Mouse (Mus musculus): ENCODE results near the gene Hyal3. TPM values are rescaled to one million over a fixed set of nuclear protein-coding genes. Genes with fewer than 3 reads are reported as not detected.

The Hyal3 gene
- 1 to 10 TPM; 1.5 to 2.1 TPM for total RNA-seq (2021)

GRCm38 (mm10) chr9:107580501-107581317, at the start of gene Hyal3:
Hyal3 (plus strand) TSS chr9:107580818.
- peak; percentile 87 for DNase-seq
- intact Hi-C loops (cut with DNase I) = no loop called here

GRCm38 (mm10) chr9:107533791-107534407, 46.7 kb upstream of the Hyal3 start, which contains the start of gene Tmem115:
Tmem115 (plus strand) TSS chr9:107533945.
- intact Hi-C loops (cut with DNase I) = no loop called here
- peak; percentile 94 for DNase-seq

- DNase-seq = no peak
- intact Hi-C loops (cut with DNase I) = no loop called here
These were observed 46.0 kb upstream of the Hyal3 start for GRCm38 (mm10) chr9:107534408-107535202.

DNA sequence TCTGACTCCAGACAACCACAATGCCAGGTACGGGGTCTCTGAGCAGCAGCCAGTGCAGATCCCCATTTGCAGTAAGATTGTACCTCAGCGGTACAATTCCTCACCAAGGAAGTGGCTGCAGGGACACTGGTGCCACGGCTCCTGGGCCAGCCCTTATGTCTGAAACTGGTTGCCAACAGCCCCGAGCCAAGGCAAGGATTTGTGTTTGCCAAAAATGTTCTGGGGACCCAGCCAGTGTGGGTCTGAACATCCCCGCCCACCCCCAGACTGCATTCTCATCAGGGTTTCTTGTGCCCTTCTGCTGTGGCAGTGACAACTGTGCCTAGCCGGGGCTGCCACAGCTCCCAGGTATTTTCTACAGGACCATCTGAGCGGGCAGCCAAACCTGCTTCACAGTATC, 42.4 kb upstream of the Hyal3 start:
- peak; percentile 59 for DNase-seq
- intact Hi-C loops (cut with DNase I) = no loop called here

DNA sequence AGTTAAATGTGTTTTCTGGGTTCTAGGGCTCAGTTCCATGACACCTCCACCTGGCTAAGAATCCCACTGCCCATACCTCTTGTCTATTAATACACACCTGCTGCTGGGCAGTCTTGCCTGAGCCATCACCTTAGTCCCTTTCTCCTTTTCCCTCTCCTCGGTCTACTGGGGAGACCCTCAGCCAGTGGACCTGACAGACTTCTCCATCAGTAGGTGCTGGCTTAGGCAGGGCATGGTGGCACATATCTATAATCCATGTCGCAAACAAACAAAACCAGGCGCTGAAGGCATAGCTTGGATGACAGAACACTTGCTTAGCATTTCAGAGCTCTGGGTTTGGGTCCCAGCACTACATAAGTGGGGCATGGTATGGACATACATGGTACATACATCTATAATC, 41.9 kb upstream of the Hyal3 start:
- no peak for DNase-seq
- intact Hi-C loops (cut with DNase I) = no loop called here

DNA sequence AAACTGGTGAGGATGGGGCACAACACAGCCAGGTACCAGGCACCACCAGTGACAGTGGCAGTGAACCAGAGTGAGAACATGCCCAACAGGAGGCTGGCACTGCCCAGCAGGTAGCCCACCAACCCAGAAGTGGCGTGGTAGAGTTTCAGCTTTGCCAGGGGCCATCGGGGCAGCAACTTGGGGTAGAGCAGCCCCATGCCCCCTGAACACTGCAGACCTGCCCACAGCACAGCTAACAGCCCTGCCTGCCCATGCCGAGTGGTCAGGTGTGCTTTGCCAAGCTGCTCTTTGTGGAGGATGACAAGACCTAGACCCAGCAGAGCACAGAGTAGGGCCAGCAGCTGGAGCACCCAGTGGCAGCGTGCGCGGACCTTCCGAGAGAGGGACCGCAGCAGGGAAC, 40.7 kb upstream of the Hyal3 start:
- intact Hi-C loops (cut with DNase I) = no loop called here

DNA sequence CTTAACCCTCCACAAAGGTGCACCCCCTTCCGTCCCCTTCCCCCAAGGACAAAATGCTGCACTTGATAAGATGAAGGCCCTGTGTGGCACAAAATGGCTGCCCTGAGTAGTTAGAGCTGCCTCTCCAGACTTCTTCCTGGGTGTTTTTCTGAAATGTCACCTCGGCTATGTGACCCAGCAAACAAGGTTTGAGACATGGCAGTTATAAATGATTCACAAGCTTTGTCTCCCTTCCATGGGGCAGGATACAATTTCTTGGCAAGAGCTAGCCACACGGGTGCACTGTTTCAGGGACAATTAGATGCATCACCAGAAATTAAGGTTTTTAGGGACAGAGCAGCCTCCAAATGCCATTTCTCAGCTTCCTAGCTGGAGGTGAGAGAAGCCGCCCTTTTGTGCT, 40.2 kb upstream of the Hyal3 start:
- no peak for DNase-seq
- intact Hi-C loops (cut with DNase I) = no loop called here

More for the DNA sequence above, 40.7 kb upstream of the Hyal3 start:
- DNase-seq = no peak

- intact Hi-C loops (cut with DNase I) = no loop called here
These were observed 39.6 kb upstream of the Hyal3 start for GRCm38 (mm10) chr9:107541005-107541404.

GRCm38 (mm10) chr9:107541474-107542351, 38.9 kb upstream of the Hyal3 start, which contains the start of the genes Cyb561d2 and Nprl2:
Cyb561d2 (minus strand) TSS chr9:107542193.
Nprl2 (plus strand) TSS chr9:107542226.
- intact Hi-C loops (cut with DNase I) = no loop called here
- DNase-seq = peak; percentile 96

More at GRCm38 (mm10) chr9:107541005-107541404, 39.6 kb upstream of the Hyal3 start:
- no peak for DNase-seq

DNA sequence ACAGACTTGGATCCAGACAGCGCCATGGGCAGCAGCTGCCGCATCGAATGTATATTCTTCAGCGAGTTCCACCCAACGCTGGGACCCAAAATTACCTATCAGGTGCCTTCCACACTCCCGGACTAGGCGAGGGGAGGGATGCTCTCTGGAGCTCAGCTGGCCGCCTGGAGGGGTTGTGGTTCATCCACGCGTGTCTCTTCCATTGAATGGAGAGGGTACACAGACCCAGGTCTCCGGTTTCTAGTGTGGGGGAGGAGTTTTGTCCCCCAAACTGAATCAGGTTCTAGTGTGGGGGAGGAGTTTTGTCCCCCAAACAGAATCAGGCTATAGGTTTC, 38.3 kb upstream of the Hyal3 start:
- intact Hi-C loops (cut with DNase I) = no loop called here
- DNase-seq = no peak

- intact Hi-C loops (cut with DNase I) = no loop called here
- no peak for DNase-seq
These were observed 37.9 kb upstream of the Hyal3 start for GRCm38 (mm10) chr9:107542721-107543120.

DNA sequence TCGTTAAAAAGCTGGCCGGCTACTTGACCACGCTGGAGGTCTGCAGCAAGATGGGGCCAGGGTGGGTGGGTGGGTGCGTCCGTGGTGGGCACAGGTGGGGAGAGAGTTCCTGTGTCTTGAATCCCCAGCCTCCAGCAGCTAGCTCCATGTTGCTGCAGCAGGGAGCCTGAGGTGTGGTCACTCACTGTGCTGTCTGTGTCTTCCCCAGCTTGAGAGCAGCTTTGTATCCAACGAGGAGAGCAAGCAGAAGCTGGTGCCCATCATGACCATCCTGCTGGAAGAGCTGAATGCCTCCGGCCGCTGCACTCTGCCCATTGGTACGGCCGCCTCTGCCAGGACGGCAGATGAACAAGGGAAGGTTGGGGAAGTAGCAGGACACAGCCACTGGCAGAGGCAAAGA, 37.3 kb upstream of the Hyal3 start:
- DNase-seq = no peak
- intact Hi-C loops (cut with DNase I) = no loop called here

- intact Hi-C loops (cut with DNase I) = no loop called here
- DNase-seq = no peak
These were observed 36.4 kb upstream of the Hyal3 start for GRCm38 (mm10) chr9:107544196-107544700.

DNA sequence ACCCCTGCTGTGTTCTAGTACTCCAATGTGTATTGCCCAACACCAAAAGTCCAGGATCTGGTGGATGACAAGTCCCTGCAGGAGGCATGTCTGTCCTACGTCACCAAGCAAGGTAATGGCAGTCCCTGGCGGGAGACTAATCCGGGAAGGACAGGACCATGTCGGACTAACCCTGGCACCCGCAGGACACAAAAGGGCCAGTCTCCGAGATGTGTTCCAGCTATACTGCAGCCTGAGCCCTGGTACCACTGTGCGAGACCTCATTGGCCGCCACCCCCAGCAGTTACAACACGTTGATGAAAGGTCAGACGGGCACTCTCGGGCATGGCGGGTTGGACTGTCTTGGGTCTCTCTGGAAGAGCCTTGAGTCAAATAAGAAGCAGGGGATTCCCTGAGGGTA, 35.9 kb upstream of the Hyal3 start:
- intact Hi-C loops (cut with DNase I) = no loop called here
- no peak for DNase-seq

- intact Hi-C loops (cut with DNase I) = no loop called here
- DNase-seq = no peak
These were observed 35.4 kb upstream of the Hyal3 start for GRCm38 (mm10) chr9:107545199-107545598.

DNA sequence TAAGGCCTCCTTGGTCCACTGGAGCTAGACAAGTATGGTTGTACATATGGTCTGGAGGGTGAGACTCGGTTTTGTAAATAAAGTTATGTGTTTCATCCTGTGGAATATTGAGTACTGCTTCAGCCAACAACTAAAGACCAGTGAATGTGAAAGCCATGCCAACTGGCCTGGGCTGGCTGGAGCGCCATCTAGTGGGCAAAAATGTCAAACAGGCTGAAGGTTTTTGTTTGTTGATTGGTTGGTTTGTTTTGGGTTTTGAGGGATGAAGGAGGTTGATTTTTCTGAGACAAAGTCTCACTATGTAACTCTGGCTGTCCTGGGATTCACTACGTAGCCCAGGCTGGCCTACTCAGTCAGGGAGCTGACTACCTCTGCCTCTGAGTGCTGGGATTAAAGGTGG, 35.0 kb upstream of the Hyal3 start:
- DNase-seq = peak; percentile 78
- intact Hi-C loops (cut with DNase I) = no loop called here

- peak; percentile 85 for DNase-seq
- intact Hi-C loops (cut with DNase I) = no loop called here
These were observed 33.6 kb upstream of the Hyal3 start, which contains the start of gene Zmynd10 for GRCm38 (mm10) chr9:107547026-107547425. Zmynd10 (plus strand) TSS chr9:107547298.

DNA sequence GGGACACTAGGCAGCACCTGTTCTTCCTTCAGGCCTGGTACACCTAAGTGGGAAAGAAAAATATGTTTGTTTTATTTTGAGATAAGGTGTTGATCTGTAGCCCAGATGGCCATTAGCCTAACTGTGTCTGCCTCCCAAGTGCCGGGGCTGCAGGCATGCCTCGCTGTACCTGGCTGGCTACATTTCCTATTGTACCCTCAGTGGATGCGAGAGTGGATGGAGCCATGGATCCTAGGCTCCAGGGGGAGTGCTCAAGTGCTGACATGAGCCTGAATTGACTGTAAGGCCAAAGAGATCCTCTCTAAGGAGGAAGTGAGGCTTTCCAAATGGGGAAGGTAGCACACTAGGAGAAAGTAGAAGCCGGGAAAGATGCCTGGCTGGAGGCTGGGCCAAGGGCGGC, 32.7 kb upstream of the Hyal3 start:
- no peak for DNase-seq
- intact Hi-C loops (cut with DNase I) = no loop called here

DNA sequence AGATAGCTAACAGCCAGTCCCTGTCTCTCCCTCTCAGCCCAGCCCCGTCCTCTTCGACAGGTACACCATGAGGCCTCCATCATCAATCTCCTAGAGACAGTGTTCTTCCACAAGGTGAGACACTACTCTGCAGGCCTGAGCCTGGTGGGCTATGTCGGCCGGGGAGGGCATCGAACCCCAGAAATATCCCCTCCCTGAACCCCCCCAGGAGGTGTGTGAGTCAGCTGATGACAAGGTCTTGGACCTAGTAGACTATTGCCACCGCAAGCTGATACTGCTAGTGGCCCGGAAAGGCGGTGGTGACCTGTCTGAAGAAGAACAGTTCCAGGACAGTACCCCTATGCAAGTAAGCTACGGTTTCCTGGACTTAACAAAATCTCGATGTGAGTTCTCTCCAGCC, 31.8 kb upstream of the Hyal3 start:
- intact Hi-C loops (cut with DNase I) = no loop called here
- DNase-seq = no peak

Data from left cerebral cortex, postnatal 4 days (tissue).